Mouse (Mus musculus) cerebellum, adult 11-12 months (tissue): ENCODE data around the gene Mindy4b-ps.
"Not testable (repeated sequence)": the region's sequence is repeated elsewhere in the genome, so short reads cannot be mapped to it uniquely, and the experiment has no call there.

ENCODE experiments used
- DNase-seq: peaks from one replicate; pipeline ENCODE4 v3.0.0; 2022

The Mindy4b-ps gene

DNA sequence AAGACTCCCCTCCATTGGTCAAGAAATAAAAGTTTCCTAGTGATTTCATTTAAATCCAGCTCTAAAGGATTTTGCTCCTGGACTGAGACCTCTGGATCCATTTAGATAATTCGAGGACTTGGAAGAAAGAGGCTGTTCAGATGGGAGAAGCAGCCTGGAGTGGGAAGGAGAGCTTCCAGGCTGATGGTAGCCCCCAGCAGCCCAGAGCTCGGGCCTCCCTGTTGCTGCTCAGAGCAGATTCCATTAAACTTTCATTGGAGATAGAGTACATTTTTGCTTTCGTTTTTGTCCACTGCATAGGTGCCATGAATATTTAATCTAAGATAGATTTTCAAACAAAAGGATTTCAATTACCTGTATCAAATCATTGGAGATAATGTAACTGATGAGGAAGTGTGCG, at the start of gene Mindy4b-ps:
Gene Mindy4b-ps, minus strand, starts transcription at position 101 of the 400 bp plus-strand sequence.
- no peak for DNase-seq

DNA sequence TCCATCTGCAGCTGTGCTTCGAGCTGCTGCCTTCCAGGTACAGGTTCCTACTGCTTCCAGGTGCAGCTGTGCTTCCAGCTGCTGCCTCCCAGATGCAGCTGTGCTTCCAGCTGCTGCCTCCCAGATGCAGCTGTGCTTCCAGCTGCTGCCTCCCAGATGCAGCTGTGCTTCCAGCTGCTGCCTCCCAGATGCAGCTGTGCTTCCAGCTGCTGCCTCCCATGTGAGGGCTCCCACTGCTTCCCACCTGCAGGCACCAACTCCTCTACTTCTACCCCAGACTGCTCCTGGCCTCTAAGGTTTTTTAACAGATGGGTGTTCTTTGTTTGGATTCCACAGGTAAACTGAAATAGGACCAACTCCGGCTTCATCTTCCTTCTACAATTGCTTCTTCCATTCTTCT, 49.8 kb upstream of the Mindy4b-ps start:
- DNase-seq: not testable (repeated sequence)

DNA sequence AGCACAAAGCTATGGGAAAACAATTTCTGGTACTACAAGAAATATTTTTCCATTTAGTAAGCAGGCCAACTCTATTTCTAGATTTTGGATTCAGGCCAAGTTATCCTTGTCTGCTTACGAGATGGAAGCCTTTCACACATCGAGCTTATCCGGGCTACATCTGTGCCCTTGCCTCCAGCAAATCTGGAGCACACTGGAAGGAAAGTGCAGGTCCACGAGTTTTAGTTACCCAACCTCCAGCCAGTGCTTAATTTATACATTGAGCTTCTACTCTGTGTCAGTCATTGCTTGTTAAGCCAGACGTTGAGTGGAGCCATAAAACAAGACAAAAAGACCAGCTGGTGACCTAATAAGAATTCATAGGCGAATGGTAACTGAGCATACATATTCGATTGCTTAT, 43.6 kb upstream of the Mindy4b-ps start:
- DNase-seq: peak; percentile 34

DNA sequence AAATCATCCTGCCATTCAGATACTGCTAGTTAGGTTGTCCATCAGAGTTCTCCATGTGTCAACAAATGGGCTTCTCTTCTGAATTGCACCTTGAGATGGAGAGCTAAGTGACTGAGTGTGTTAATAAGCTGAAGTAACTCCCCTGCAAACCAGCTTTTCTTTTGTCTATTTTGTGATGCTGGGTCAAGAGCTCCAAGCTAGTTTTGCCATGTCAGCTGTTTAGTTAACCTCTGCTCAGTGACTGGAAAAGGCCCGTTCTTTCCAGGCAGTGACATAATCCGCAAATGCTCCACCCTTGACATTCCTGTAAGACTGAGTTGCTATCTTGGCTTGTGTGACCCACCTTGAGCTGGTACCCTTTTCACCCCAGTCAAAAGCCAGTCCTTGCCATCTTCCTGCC, 40.9 kb upstream of the Mindy4b-ps start:
- no peak for DNase-seq

DNA sequence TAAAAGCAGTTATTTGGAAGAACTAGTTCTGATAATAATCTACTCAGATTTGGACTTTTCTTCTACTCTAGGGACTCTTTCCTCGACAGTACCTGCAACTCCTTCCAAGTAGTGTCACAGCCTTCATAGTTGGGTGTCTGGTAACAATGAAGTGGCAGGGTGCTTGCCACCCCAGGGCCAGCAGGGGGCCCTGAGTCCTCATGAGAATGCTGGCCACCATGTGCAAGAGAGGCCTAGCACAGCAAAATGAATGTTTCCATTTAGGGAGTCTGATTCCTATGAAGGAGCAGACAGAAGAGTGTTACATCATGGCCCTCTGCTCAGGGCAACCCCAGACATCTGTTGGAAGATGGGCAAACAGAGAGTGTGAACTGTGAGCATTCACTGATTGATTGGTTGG, 21.3 kb upstream of the Mindy4b-ps start:
- DNase-seq: no peak

DNA sequence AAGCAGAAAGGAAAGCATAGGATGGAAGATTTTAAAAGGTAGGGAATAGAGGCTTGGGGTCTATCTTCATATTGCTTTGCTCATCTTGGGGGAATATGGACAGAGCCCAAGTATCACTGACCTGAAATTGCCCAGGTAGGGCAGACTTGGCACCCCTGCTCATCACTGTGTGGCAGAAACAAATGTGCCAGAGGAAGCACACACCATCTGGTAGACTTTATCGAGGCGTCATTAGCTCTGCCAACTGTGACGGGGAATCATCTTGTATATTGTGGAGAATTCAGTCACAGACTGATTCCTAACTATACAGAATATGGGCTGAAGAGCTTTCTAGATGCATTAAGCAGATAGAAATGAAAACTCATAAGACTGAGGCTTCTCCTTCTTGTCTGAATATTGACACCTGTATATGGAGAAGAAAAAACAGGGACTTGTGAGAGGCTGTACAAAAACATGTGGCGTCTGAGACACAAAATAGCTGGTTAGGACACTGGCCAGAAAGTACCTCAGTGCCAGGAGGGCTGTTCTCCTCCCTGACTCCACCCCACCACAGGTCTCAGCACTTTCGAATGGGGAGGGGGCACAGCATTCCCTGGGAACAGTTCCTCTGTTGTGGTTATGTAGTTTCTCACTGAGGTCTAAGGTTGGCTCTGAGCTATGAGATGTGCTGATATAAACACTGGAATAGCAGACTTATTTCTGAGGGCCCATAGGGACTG, 11.5 kb upstream of the Mindy4b-ps start:
- DNase-seq: peak; percentile 67

DNA sequence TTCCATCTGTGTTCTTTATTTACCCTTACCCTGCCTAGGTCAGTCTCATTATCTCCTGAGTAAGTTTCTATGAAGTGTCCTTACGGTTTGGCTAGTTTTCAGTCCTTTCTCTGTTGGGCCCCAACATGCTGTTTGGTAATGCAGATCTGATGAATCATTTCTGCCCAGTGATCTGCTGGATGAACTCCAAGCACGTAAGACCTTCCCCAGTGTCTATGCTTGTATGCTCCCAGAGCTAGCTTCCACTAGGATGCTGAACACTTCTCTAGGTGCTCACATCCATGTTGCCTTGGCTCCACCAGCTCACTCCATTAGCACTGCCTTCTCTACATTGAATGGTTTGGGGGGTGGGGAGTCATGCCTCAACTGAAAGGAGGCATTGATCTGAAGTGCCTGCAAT, 10.8 kb upstream of the Mindy4b-ps start:
- DNase-seq: no peak

DNA sequence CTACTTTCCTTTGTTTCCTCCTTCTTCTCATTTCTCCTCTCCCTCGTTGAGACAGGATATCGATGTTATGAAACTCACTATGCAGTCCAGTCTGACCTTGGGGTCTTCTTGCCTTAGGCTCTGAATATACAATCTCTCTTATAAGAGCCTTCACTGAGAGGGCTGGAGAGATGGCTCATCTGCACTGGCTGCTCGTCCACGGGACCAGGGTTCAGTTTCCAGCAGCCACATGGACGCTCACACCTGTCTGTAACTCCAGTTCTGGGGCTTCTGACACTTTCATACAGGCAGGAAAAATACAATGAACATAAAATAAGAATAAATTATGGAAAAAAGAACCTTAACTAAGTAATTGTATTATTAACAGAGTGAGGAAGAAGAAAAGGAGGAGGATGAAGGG, 9.5 kb upstream of the Mindy4b-ps start:
- DNase-seq: no peak

DNA sequence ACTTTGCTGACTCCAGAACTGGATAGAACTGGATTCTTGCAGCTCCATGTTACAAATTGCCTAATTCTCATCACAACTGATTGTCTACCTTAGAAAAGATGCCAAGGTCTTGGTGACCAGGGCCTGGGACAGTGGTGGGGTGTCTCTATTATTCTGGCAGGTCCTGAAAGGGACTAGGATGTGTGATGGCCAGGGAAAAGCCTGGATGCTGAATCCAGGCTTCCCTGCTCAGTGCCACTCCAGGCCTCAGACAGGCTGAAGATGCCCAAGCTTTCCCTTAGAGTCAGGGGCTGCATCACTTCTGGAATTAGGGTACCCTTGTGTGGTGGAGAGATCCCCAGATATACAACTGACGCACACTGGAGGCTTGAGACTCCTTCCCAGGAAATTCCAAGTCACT, 7.8 kb upstream of the Mindy4b-ps start:
- no peak for DNase-seq

DNA sequence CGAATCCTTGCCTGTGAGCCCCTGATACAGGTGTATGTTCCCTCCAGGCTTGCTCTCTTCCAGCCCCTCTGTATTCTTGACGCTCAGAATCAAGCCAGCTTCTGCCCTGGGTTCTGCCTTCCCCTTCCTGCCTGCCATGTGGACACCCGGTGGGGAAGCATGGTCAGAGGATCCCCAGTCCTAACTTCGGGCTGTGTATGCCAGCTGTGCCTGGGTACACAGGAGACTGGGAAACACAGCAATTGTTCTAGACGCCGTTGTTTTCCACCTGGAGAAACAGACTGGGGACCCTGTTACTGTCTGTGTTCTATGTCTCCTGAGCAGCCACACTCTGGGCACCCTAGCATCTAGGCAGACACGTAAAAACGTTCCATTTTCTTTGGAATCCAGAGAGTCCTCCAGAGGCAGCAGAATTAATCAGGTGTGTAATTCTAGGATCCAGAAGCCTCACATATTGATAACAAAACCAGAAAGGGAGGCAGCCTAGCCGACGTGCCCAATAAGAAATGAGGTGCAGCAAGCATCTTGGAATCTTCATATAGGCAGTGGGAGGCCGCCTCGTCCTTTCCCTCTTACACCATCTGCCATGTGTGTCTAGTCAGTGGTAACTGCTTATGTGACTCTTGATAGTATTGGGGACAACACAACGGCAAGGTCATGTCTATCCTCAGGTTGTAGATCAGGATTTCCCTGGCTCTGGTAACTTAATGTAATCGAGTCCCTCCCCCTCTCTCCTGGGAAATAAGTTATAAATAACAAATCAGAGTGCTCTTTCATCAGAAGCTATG, 6.4 kb upstream of the Mindy4b-ps start:
- no peak for DNase-seq

DNA sequence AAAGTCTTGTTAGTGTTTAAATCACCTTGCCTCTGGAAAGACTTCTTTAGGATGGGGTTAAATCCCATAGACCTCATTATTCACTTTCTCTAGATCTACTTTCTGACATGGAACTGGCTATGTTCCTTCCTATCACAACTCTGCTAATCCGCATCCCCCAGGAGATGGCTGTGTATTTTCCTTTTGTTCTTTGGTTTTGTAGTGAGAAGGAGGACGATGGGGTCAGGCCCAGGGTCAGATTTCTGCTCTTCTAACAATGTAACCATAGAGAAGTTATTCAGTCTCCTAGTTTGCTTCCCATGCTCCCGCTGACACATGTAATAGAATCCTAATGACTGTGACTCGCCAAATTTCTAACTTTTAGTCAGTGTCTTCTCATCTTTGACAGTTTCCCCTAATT, 4.2 kb upstream of the Mindy4b-ps start:
- DNase-seq: no peak

DNA sequence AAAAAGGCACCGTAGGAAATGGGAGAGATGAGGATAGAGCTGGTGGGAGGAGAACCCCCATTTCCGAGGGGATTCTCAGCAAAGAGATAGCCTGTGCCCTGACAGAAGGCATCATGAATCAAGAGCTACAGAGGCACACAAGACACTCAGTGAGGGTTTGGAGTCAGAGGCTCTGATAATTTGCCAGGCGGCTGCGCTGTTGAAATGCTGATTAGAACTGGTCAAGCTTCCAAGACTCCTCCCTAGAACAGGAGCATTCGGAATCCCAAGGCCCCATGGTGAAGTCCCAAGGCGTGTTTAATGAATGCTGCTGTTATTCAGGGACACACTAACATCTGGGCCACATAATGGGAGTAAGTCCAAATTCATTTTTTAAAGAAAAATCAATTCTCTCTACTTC, 4.8 kb downstream of the Mindy4b-ps start:
- no peak for DNase-seq

DNA sequence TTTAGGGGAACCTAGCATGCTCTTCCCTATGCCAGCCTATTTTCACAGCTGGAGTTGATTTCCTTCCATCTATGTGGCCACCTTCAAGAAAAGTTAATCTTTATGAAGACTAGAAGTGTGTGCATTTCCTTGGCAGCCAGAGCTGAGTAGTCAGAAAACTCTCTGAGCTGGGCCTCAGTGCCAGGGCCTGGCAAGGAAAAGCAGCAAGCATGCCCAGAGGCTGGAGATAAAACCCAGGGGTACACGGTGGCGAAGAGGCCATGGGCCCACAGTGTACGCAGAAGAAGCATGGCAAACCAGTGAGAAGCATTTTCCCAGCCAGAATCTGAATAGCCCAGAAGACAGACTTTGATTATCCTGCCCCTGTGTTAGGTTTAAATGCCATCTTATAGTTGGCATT, 7.9 kb downstream of the Mindy4b-ps start:
- DNase-seq: no peak

DNA sequence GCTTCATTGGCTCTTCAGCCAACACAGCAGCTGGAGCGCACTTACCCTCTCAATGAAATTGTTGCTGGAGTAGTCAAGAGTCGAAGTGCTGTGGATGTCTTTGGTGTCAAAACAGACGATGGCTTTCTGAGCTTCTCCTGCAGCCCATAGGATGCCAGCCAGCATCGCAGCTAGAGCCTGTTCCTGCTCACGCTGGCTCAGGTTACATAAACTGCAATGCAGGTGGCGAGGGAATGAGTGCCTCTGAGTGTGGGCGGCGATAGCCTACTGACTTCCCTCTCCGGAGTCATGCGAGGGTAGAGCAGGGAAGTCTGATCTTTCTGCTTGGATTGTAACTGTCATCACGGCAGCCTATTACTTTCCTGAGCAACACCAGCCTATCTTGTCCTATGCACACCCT, 11.8 kb downstream of the Mindy4b-ps start:
- peak; percentile 89 for DNase-seq

DNA sequence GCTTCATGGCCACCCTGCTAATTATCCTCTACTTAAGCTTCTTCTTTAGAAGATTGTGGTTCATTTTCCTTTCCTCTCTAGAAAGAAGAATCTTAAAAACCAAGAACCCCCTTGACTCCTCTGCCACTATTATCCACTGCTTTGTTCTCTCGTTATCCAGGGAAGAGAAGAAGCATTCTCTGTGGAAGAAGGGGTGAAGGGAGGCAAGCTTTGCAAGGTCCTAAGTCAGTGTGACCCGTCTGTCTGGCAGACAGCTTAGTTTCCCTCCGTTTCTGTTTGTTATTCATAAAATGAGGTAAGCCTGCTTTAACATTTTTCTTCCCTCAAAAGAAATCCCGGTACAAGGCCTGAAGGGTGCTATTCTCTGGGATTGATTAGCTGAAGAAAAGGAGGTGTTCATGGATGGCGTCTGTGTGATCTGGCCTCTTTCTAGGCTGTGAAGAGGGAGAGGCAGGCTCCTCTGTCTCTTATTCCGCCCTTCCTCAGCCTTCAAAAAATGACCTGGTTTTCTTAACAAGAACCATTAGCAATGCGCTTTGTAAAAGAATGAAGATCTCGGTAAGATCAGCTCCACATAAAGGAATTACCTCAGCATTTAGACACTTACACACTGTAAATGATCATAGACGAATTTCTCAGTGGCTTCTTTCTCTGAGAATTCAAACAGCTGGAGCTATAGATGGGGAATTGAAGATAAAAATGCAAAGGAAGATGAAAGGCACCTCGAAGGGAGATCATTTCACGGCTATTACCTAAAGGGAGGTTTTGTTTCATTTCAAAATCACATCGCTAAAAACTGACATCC, 12.8 kb downstream of the Mindy4b-ps start:
- no peak for DNase-seq

DNA sequence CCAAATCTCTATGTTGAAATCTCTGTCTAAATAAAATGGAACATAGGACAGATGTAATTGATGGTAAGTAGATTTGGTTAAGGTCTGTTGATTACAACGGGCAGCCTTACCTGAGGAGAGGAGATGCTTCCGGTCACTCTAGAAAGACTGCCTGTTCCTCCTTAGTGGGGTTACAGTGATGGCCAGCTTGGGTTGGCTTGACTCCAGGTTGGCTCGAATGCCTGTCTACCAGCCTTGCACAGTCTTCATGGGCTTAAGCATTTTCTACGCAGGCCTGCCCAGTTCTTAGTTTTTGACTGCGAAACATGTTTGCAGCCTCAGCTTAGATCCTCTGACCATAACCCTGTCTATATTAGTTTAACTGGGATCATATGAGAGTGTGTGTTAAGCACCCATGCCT, 13.5 kb downstream of the Mindy4b-ps start:
- DNase-seq: peak; percentile 39

DNA sequence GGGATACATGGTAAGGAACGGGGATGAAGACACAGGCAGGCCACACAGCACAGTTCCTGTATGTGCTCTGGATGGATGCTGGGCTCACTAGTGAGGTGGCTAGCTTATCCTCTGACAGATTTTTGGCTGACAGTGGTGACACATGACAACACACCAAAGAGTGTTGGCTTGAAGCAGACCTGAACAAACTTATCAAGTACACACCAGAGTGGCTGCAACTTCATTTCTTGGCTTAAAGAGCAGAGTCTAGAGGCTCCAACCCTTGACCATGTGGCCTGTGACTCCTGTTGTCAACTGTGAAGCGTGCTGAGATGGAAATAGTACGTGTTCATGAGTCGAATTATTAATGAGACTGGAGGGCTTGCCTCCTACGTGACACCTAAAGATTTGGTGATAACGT, 17.4 kb downstream of the Mindy4b-ps start:
- DNase-seq: no peak

DNA sequence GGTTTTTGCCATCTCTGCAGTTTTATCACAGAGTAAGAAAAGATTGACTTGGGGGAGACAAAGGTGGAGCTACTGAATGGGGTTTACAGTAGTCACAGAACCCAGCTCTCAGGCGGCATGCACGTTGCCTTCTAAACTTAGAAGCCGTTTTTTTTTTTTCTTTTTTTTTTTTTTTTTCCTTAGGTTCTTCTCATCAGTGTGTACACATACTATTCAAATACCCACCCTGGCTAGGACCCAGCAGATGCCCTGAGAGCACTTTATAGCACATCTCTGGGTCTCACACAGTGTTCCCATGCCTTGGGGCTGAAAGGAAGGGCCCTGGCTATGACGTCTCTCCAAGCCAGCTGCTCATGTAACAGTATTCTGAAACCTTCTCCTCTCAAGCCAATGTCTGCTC, 23.4 kb downstream of the Mindy4b-ps start:
- DNase-seq: no peak

DNA sequence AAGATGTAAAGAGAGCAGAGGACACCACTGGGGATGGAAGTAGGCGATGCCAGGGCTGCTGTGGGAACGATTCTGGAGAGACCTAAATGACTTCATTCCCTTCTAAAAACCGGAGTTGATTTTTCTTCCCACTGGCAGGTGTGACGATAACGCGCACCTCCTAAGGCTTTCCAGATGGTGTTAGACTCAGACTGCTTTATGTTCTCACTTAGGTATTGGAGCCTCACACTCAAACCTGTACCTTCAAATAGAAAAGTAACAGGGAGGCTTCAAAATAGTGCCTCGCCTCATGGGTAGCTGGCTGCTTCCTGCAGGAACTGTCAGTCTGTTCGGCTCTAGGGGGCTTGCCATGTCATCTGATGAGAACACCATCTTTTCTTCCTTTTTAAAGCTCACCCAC, 23.9 kb downstream of the Mindy4b-ps start:
- DNase-seq: no peak

DNA sequence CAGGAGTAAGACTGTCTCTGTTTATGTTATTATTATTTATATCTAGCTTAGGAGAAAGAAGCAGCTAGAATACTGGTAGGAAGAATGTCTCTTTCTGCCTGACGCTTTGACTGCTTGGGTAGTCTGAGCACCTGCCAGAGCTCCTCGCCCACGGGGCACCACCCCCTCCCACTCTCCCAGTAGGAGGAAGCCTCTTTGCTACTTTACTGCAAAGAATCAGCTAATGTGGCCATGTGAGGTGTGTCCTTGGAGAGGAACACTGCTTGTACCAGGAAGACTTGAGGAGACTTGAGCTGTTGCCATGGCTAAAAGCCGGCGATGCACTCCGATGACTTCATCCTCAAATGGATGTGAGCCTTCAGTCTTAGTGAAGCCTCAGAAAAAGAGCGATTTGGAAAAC, 32.6 kb downstream of the Mindy4b-ps start:
- DNase-seq: no peak

DNA sequence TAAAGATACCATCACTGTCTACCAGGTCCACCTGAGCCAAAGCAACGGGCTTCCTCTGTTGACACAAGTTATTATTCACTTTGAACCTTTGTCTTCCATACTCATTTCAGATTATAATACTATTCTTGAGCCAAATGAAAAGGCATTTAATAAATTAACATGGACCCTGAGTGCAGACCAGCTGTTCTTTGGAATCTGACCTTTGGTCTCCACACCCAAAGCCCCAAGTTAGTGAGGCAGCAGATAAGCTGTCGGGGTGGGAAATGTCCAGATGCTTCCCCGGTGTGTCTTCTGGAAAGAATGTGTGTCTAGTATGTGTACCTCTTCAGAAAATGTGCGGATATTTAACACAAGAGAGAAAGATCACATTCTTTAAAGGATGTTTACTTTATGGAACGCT, 33.1 kb downstream of the Mindy4b-ps start:
- no peak for DNase-seq

DNA sequence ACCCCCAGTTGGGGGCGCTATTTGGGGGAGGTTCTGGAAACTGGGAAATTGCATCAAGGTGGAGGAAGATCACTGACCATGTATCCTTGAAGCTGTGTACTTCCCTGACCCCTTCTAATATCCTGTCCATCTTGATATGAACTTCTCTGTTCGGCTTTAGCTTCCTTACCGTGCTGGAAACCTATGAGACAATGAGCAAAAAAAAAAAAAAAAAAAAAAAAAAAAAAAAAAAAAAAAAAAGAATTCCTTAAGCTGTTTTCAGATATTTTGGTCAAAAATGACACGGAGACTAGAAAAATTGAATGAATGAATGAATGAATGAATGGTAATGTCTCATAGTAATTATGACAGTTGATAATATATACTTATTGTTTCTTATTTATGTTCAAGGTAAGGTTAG, 35.6 kb downstream of the Mindy4b-ps start:
- no peak for DNase-seq

DNA sequence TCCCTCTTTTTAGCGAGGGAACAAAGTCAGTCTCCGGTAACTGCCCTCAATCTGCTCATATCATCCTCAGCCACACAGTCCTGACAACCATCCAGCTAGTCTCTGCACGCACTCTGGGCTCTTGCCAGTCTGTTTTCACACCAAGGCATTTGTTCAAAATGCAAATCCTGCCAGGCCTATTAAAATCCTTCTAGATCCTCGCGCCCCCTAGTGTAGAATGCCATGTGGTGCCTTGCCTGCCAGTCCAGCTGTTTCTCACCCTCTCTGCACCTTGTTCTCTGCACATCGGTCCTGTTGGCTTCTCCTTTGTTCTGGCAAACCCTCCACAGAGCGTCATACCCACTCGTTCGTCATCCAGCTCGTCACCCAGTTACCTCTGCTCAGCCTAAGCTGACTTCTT, 36.2 kb downstream of the Mindy4b-ps start:
- peak; percentile 84 for DNase-seq
